Mouse (Mus musculus) C2C12 (cell line): ENCODE data around the gene Mia2.

Experiments
- CEBPB ChIP-seq: IDR thresholded peaks from one replicate; pipeline ENCODE4 v1.6.1; 2011; ENCODE audit warnings: low read depth, mild to moderate bottlenecking, control low read depth, moderate library complexity
- CTCF ChIP-seq: IDR thresholded peaks from one replicate; pipeline ENCODE4 v1.5.1; 2011; ENCODE audit not compliant: control insufficient read depth, insufficient read depth, insufficient read length
- FOSL1 ChIP-seq: IDR thresholded peaks from one replicate; pipeline ENCODE4 v1.8.0; 2011; ENCODE audit warnings: mild to moderate bottlenecking, low read length; ENCODE audit not compliant: poor library complexity, insufficient read depth, severe bottlenecking
- MAX ChIP-seq: IDR thresholded peaks from one replicate; pipeline ENCODE4 v1.6.1; 2011; ENCODE audit warnings: mild to moderate bottlenecking, control low read depth
- MYOG ChIP-seq: IDR thresholded peaks from one replicate; pipeline ENCODE4 v1.6.1; 2011; ENCODE audit not compliant: control insufficient read depth, insufficient read length; ENCODE audit errors: extremely low read depth
- USF1 ChIP-seq: IDR thresholded peaks from one replicate; pipeline ENCODE4 v1.6.1; 2011; ENCODE audit warnings: low read depth, mild to moderate bottlenecking, control low read depth, moderate library complexity

DNA sequence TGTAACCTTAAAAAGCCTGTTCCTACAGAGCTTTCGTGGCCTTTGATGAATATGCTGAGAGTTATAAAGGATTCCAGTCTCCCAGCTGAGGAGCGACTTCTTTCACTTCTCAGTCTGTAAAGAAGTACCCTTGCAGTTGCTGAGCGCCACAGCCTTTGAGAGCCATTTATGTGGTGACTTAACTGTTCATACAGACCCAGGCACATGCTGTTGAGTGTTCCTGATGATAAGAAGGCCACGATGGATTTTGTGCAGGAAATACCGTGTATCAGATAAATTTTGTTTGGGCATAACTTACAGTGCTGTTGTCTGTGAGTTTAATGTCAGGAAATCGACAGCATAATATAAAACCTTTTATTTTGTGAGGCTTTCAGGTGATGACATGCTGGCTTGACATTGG, 68.9 kb downstream of the Mia2 start:
- TF ChIP-seq CEBPB: no peak
- no peak for TF ChIP-seq CTCF
- no peak for TF ChIP-seq MYOG
- no peak for TF ChIP-seq MAX
- no peak for TF ChIP-seq USF1
- TF ChIP-seq FOSL1: no peak
